Mouse (Mus musculus): ENCODE measurements around the gene Arap2. TPM values are rescaled to one million over a fixed set of nuclear protein-coding genes. Genes with fewer than 3 reads are reported as not detected.
A peak's percentile ranks its signal among the peaks of the same experiment; 100 is the strongest.
"Not testable (repeated sequence)": the region's sequence is repeated elsewhere in the genome, so short reads cannot be mapped to it uniquely, and the experiment has no call there.

The Arap2 gene
- total RNA-seq, 1 experiment from 2014 or later, result 4.6 TPM

GRCm38 (mm10) chr5:62743220-62743922, 22.6 kb downstream of the Arap2 start:
- no peak for DNase-seq

GRCm38 (mm10) chr5:62739451-62740415, 26.2 kb downstream of the Arap2 start:
- DNase-seq, result no peak

- not testable (repeated sequence) for DNase-seq
These were observed 35.4 kb downstream of the Arap2 start for GRCm38 (mm10) chr5:62730573-62730972.

- peak; percentile 3 for DNase-seq
These were observed 40.4 kb downstream of the Arap2 start for GRCm38 (mm10) chr5:62725551-62725950.

GRCm38 (mm10) chr5:62723261-62724105, 42.5 kb downstream of the Arap2 start:
- no peak for DNase-seq

- no peak for DNase-seq
These were observed 49.5 kb downstream of the Arap2 start for GRCm38 (mm10) chr5:62716468-62716867.

- DNase-seq, result no peak
These were observed 50.0 kb downstream of the Arap2 start for GRCm38 (mm10) chr5:62715977-62716376.

GRCm38 (mm10) chr5:62715436-62715835, 50.5 kb downstream of the Arap2 start:
- no peak for DNase-seq

GRCm38 (mm10) chr5:62710955-62711354, 55.0 kb downstream of the Arap2 start:
- DNase-seq, result no peak

GRCm38 (mm10) chr5:62706900-62707299, 59.1 kb downstream of the Arap2 start:
- peak; percentile 3 for DNase-seq

- DNase-seq, result no peak
These were observed 76.0 kb downstream of the Arap2 start for GRCm38 (mm10) chr5:62689965-62690364.

GRCm38 (mm10) chr5:62683751-62684150, 82.2 kb downstream of the Arap2 start:
- DNase-seq, result no peak

- DNase-seq, result no peak
These were observed 82.8 kb downstream of the Arap2 start for GRCm38 (mm10) chr5:62683207-62683606.

GRCm38 (mm10) chr5:62677390-62677789, 88.6 kb downstream of the Arap2 start:
- no peak for DNase-seq

- no peak for DNase-seq
These were observed 93.1 kb downstream of the Arap2 start for GRCm38 (mm10) chr5:62672736-62673436.

- no peak for DNase-seq
These were observed 100.6 kb downstream of the Arap2 start for GRCm38 (mm10) chr5:62665329-62665728.

GRCm38 (mm10) chr5:62664847-62665246, 101.1 kb downstream of the Arap2 start:
- no peak for DNase-seq

GRCm38 (mm10) chr5:62663206-62663605, 102.8 kb downstream of the Arap2 start:
- DNase-seq, result no peak

GRCm38 (mm10) chr5:62653924-62654323, 112.0 kb downstream of the Arap2 start:
- DNase-seq, result no peak

- no peak for DNase-seq
These were observed 123.6 kb downstream of the Arap2 start for GRCm38 (mm10) chr5:62642330-62642729.

- no peak for DNase-seq
These were observed 125.5 kb downstream of the Arap2 start for GRCm38 (mm10) chr5:62640501-62640900.

GRCm38 (mm10) chr5:62636341-62636740, 129.6 kb downstream of the Arap2 start:
- no peak for DNase-seq
